Mouse (Mus musculus) kidney, postnatal 0 days (tissue): ENCODE data around the gene Timm10b. TPM values are rescaled to one million over a fixed set of nuclear protein-coding genes. Genes with fewer than 3 reads are reported as not detected.

ENCODE experiments used
- ATAC-seq: fragments of 200-750 bp; cut with Nextera tagmentation; replicated peaks from 2 replicates; pipeline ENCODE4 v1.8.0; 2017; ENCODE audit warnings: low read depth, moderate number of reproducible peaks, moderate TSS enrichment, moderate library complexity; ENCODE audit not compliant: low FRiP score
- DNase-seq: peaks from one replicate; pipeline ENCODE4 v3.0.0-alpha.2; 2016; ENCODE audit warnings: low spot score
- H3K27ac ChIP-seq: fragments of 300-500 bp; sonication (generic); 2 replicates; pipeline ENCODE4 v1.5.1; 2014; ENCODE audit warnings: mild to moderate bottlenecking
- H3K27me3 ChIP-seq: fragments of 300-500 bp; sonication (generic); 2 replicates; pipeline ENCODE4 v1.6.1; 2014; ENCODE audit warnings: low read length, mixed read lengths; ENCODE audit not compliant: insufficient read depth
- H3K36me3 ChIP-seq: fragments of 300-500 bp; sonication (generic); 2 replicates; pipeline ENCODE4 v1.6.1; 2014; ENCODE audit warnings: low read length, mixed read lengths; ENCODE audit not compliant: insufficient read depth
- H3K4me1 ChIP-seq: fragments of 300-500 bp; sonication (generic); replicated peaks from 2 replicates; pipeline ENCODE4 v1.6.1; 2014; ENCODE audit warnings: antibody characterized with exemption, low read length, mixed read lengths; ENCODE audit not compliant: insufficient read depth
- H3K4me2 ChIP-seq: fragments of 300-500 bp; sonication (generic); 2 replicates; pipeline ENCODE4 v1.6.1; 2014; ENCODE audit warnings: mild to moderate bottlenecking, low read length, moderate library complexity, mixed read lengths
- H3K4me3 ChIP-seq: fragments of 300-500 bp; sonication (generic); replicated peaks from 2 replicates; pipeline ENCODE4 v1.5.1; 2014; ENCODE audit warnings: low read depth, low read length
- H3K9ac ChIP-seq: fragments of 300-500 bp; sonication (generic); 2 replicates; pipeline ENCODE4 v1.6.1; 2014; ENCODE audit warnings: low read depth, low read length
- H3K9me3 ChIP-seq: fragments of 300-500 bp; sonication (generic); replicated peaks from 2 replicates; pipeline ENCODE4 v1.6.1; 2016; ENCODE audit warnings: low read length, inconsistent platforms, mixed read lengths
- CTCF ChIP-seq: IDR thresholded peaks from 2 replicates; pipeline ENCODE4 v1.5.1; 2016; ENCODE audit warnings: antibody characterized with exemption, low read depth, mild to moderate bottlenecking, moderate library complexity
- WGBS: fragments of 180-500 bp; shearing (Covaris S2); extraction: QIAGEN DNeasy Blood & Tissue Kit; methylation state at CpG from one replicate; pipeline ENCODE4 v1.1.7; 2014; 5-methylcytosine and 5-hydroxymethylcytosine counted together
- polyA plus RNA-seq: library from polyadenylated mRNA; unstranded; fragments of >200 nt; fragmentation: Nextera tagmentation; extraction: Ambion mirVana; gene quantifications from 2 replicates; pipeline ENCODE4 v1.2.1, GENCODE M21; 2015

Timm10b gene
- 219 and 230 TPM in 2 replicates for polyA plus RNA-seq

GRCm38 (mm10) chr7:105639756-105640155, at the start of gene Timm10b:
Gene Timm10b, plus strand, starts transcription at chr7:105640056.
- Histone ChIP-seq H3K4me1 (peaks cover 15% of the 10 kb centered on the region), H3K36me3 (peaks cover 24% of the 10 kb centered on the region; the same call in 1 of the 2 replicates), H3K9ac (peak within 1 kb of the TSS; percentile 77), H3K4me2 (peak within 1 kb of the TSS; percentile 79), H3K9me3 (no peaks in the 10 kb centered on the region), H3K27me3 (no peaks in the 10 kb centered on the region), H3K27ac (peak within 1 kb of the TSS; percentile 83), H3K4me3 (peak within 1 kb of the TSS; percentile 57)
- WGBS, result 4% methylated on average over 2 of the region's 2 CpGs
- TF ChIP-seq CTCF, result no peak
- no peak for DNase-seq
- no peak for ATAC-seq

GRCm38 (mm10) chr7:105590097-105590496, 49.8 kb upstream of the Timm10b start:
- Histone ChIP-seq H3K4me3 (no peak overlapping the region), H3K27ac (no peak overlapping the region), H3K9me3 (no peaks in the 10 kb centered on the region), H3K36me3 (no peaks in the 10 kb centered on the region), H3K27me3 (no peaks in the 10 kb centered on the region), H3K4me2 (no peak overlapping the region), H3K4me1 (no peaks in the 10 kb centered on the region), H3K9ac (no peak overlapping the region)
- no peak for DNase-seq
- TF ChIP-seq CTCF, result no peak
- no peak for ATAC-seq
- WGBS, result 41% methylated on average over 7 of the region's 7 CpGs

GRCm38 (mm10) chr7:105602860-105603623, 36.8 kb upstream of the Timm10b start:
- peak; percentile 87 for ATAC-seq
- peak; percentile 85 for TF ChIP-seq CTCF
- Histone ChIP-seq H3K4me2 (no peak overlapping the region), H3K4me1 (no peaks in the 10 kb centered on the region), H3K36me3 (no peaks in the 10 kb centered on the region), H3K27me3 (no peaks in the 10 kb centered on the region), H3K27ac (no peak overlapping the region), H3K9me3 (no peaks in the 10 kb centered on the region), H3K9ac (no peak overlapping the region), H3K4me3 (no peak overlapping the region)
- peak; percentile 77 for DNase-seq
- WGBS, result 27% methylated on average over 9 of the region's 9 CpGs

- ATAC-seq (no peak), DNase-seq (no peak)
- Histone ChIP-seq H3K27ac (no peak overlapping the region), H3K4me2 (no peak overlapping the region), H3K36me3 (peaks cover 37% of the 10 kb centered on the region), H3K9me3 (no peaks in the 10 kb centered on the region), H3K9ac (no peak overlapping the region), H3K27me3 (no peaks in the 10 kb centered on the region), H3K4me3 (no peak overlapping the region), H3K4me1 (no peaks in the 10 kb centered on the region)
- no peak for TF ChIP-seq CTCF
- 86% methylated on average over 3 of the region's 3 CpGs for WGBS
Measured at GRCm38 (mm10) chr7:105608467-105608866, 31.4 kb upstream of the Timm10b start.

- Histone ChIP-seq H3K27me3 (no peaks in the 10 kb centered on the region), H3K4me1 (no peaks in the 10 kb centered on the region), H3K9ac (no peak overlapping the region), H3K9me3 (no peaks in the 10 kb centered on the region), H3K27ac (no peak overlapping the region), H3K36me3 (peaks cover 48% of the 10 kb centered on the region), H3K4me2 (no peak overlapping the region), H3K4me3 (no peak overlapping the region)
- TF ChIP-seq CTCF, result no peak
- no peak for DNase-seq
- no peak for ATAC-seq
- WGBS, result 93% methylated on average over 1 of the region's 1 CpGs
Measured at GRCm38 (mm10) chr7:105611767-105612166, 28.1 kb upstream of the Timm10b start.

DNA sequence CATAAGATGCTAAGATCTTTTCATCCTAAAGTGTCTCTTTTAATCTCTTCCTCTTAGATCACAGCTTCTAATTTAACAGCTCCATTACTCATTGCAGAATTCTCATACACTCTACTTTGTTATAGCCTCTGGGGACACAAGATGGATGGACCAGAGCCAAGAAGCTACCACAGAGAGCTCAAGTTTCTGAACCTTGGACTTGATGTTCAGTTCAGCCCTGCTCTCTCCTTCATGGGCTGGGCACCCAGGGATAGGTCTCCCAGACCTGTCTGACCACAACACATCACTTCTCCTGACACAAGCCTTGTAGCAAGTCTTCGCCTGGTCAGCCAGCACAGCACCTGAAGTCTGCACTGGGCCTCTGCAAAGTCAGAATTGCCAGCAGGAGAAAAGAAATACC, 25.5 kb upstream of the Timm10b start:
- WGBS, result 91% methylated on average over 1 of the region's 1 CpGs
- H3K9me3 ChIP-seq, result no peaks in the 10 kb centered on the region
- TF ChIP-seq CTCF, result no peak
- H3K4me1 ChIP-seq, result no peaks in the 10 kb centered on the region
- no peak overlapping the region for H3K9ac ChIP-seq
- no peak overlapping the region for H3K27ac ChIP-seq
- no peak for DNase-seq
- no peak overlapping the region for H3K4me2 ChIP-seq
- peaks cover 70% of the 10 kb centered on the region for H3K36me3 ChIP-seq
- H3K4me3 ChIP-seq, result no peak overlapping the region
- H3K27me3 ChIP-seq, result no peaks in the 10 kb centered on the region
- no peak for ATAC-seq
